Mouse (Mus musculus): ENCODE measurements around the gene Mtmr4. TPM values are rescaled to one million over a fixed set of nuclear protein-coding genes. Genes with fewer than 3 reads are reported as not detected.

The Mtmr4 gene
- polyA plus RNA-seq, 1 experiment from 2014 or later, result 5.6 TPM

- no peak for ATAC-seq
Measured at GRCm38 (mm10) chr11:87642865-87643264, 50.9 kb downstream of the Mtmr4 start.

GRCm38 (mm10) chr11:87654693-87655092, 62.7 kb downstream of the Mtmr4 start:
- Histone ChIP-seq H3K4me3 (ENCODE audit: low read depth, low read length) (no peak overlapping the region), H3K9ac (replicated peaks) (no peak overlapping the region), H3K4me1 (ENCODE audit: insufficient read depth) (no peaks in the 10 kb centered on the region), H3K27ac (ENCODE audit: low read depth) (no peak overlapping the region), H3K36me3 (replicated peaks; ENCODE audit: insufficient read depth, low read length) (no peaks in the 10 kb centered on the region), H3K4me2 (ENCODE audit: low read depth, low read length) (no peak overlapping the region), H3K27me3 (ENCODE audit: insufficient read depth, low read length) (no peaks in the 10 kb centered on the region), H3K9me3 (ENCODE audit: low read length) (no peaks in the 10 kb centered on the region)
- TF ChIP-seq EP300 (IDR thresholded peaks at IDR 0.05; ENCODE audit: low read depth) (no peak), CTCF (IDR thresholded peaks at IDR 0.05; ENCODE audit: low read depth) (no peak)
- no peak for ATAC-seq
- WGBS (ENCODE audit: insufficient replicate concordance), result 31% methylated on average over 5 of the region's 5 CpGs
- no peak for DNase-seq

More at GRCm38 (mm10) chr11:87642865-87643264, 50.9 kb downstream of the Mtmr4 start:
- Histone ChIP-seq H3K36me3 (replicated peaks; ENCODE audit: insufficient read depth, low read length) (no peaks in the 10 kb centered on the region), H3K27ac (ENCODE audit: low read depth) (no peak overlapping the region), H3K27me3 (ENCODE audit: insufficient read depth, low read length) (no peaks in the 10 kb centered on the region), H3K4me3 (ENCODE audit: low read depth, low read length) (no peak overlapping the region), H3K4me1 (ENCODE audit: insufficient read depth) (peaks cover 6% of the 10 kb centered on the region), H3K4me2 (ENCODE audit: low read depth, low read length) (no peak overlapping the region), H3K9me3 (ENCODE audit: low read length) (no peaks in the 10 kb centered on the region), H3K9ac (replicated peaks) (no peak overlapping the region)
- TF ChIP-seq CTCF (IDR thresholded peaks at IDR 0.05; ENCODE audit: low read depth), result no peak
- DNase-seq, result no peak

DNA sequence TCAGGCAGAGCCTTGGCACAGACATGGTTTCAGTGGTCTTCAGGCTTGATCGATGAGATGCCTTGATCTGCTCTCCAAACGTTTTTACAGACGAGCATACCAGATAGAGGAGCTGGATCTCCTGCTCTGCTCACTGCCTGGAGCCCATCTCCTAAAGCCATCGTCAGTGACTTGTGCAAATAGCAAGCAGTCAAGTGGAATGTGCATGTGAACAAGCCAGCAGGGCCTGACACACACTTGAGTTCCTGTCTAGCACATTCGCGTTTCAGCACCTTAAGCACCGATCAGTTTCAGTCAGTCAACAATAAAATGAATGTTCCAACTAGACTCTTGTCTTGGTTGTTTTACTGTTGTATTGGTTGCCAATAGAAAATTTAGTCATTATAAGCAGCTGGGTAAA, 67.3 kb downstream of the Mtmr4 start:
- Histone ChIP-seq H3K27ac (ENCODE audit: low read depth) (no peak overlapping the region), H3K4me1 (ENCODE audit: insufficient read depth) (no peaks in the 10 kb centered on the region), H3K36me3 (replicated peaks; ENCODE audit: insufficient read depth, low read length) (no peaks in the 10 kb centered on the region), H3K9me3 (ENCODE audit: low read length) (no peaks in the 10 kb centered on the region), H3K27me3 (ENCODE audit: insufficient read depth, low read length) (no peaks in the 10 kb centered on the region), H3K9ac (replicated peaks) (no peak overlapping the region), H3K4me2 (ENCODE audit: low read depth, low read length) (no peak overlapping the region), H3K4me3 (ENCODE audit: low read depth, low read length) (no peak overlapping the region)
- ATAC-seq (no peak), DNase-seq (no peak)
- 67% methylated on average over 7 of the region's 7 CpGs for WGBS (ENCODE audit: insufficient replicate concordance)
- no peak for TF ChIP-seq EP300 (IDR thresholded peaks at IDR 0.05; ENCODE audit: low read depth)
- no peak for TF ChIP-seq CTCF (IDR thresholded peaks at IDR 0.05; ENCODE audit: low read depth)

DNA sequence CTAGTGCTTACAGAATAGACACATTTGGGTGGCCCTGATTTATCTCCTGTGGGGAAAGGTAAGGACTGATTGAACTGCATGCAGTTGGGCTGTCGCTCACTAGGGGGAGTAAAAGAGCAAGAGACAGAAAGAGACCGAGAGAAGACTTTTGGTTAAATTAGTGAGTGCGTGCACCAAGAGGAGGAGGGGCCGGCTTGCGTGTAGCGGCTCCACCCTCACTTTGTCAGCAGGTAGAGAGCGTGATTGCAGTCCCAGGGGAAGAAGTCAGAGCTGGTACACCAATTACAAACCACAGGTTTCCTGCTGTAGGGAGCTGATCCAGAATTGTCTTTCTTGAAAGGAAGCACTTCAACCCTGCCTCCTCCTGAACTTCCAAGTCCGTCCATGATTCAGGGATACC, 70.4 kb downstream of the Mtmr4 start, which contains the start of gene Rnf43:
Gene Rnf43, plus strand, starts transcription at position 316 of the 400 bp plus-strand sequence.
- Histone ChIP-seq H3K4me1 (ENCODE audit: insufficient read depth) (no peaks in the 10 kb centered on the region), H3K27ac (ENCODE audit: low read depth) (peak within 1 kb of the TSS; percentile 67), H3K4me3 (ENCODE audit: low read depth, low read length) (peak within 1 kb of the TSS; percentile 48), H3K4me2 (ENCODE audit: low read depth, low read length) (peak within 1 kb of the TSS; percentile 71), H3K36me3 (replicated peaks; ENCODE audit: insufficient read depth, low read length) (no peaks in the 10 kb centered on the region), H3K9ac (replicated peaks) (peak within 1 kb of the TSS; percentile 53), H3K27me3 (ENCODE audit: insufficient read depth, low read length) (no peaks in the 10 kb centered on the region), H3K9me3 (ENCODE audit: low read length) (no peaks in the 10 kb centered on the region)
- ATAC-seq, result peak; percentile 95
- WGBS (ENCODE audit: insufficient replicate concordance), result under 1% methylated on average over 8 of the region's 8 CpGs
- DNase-seq, result peak; percentile 89
- peak; percentile 59; the same call in 1 of the 2 replicates for TF ChIP-seq EP300 (IDR thresholded peaks at IDR 0.05; ENCODE audit: low read depth)
- peak; percentile 94 for TF ChIP-seq CTCF (IDR thresholded peaks at IDR 0.05; ENCODE audit: low read depth)

DNA sequence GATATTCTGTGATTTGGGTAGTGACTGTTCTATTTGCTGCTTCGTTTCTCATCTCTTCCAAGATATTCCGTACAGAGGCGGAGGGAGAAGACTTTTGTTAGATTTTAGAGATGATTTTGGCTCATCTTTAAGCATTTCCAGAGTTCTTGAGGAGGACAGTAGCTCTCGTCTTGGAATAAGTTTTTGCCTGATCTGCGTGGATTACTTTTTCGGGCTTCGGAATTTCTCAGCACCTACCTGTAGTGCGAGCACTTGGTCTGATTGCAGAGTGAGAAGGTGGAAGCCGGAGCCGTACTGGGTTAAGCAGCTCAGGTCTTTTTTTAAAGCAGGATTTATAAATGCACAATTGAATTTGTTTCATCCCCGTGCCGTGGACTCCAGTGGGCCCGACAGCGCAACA, 70.9 kb downstream of the Mtmr4 start:
- Histone ChIP-seq H3K27me3 (ENCODE audit: insufficient read depth, low read length) (no peaks in the 10 kb centered on the region), H3K9me3 (ENCODE audit: low read length) (no peaks in the 10 kb centered on the region), H3K9ac (replicated peaks) (peak overlapping the region; percentile 53), H3K4me3 (ENCODE audit: low read depth, low read length) (peak overlapping the region; percentile 48), H3K27ac (ENCODE audit: low read depth) (peak overlapping the region; percentile 67), H3K4me1 (ENCODE audit: insufficient read depth) (no peaks in the 10 kb centered on the region), H3K4me2 (ENCODE audit: low read depth, low read length) (peak overlapping the region; percentile 71), H3K36me3 (replicated peaks; ENCODE audit: insufficient read depth, low read length) (no peaks in the 10 kb centered on the region)
- peak; percentile 40; the same call in 1 of the 2 replicates for ATAC-seq
- 15% methylated on average over 14 of the region's 14 CpGs for WGBS (ENCODE audit: insufficient replicate concordance)
- TF ChIP-seq EP300 (IDR thresholded peaks at IDR 0.05; ENCODE audit: low read depth) (no peak), CTCF (IDR thresholded peaks at IDR 0.05; ENCODE audit: low read depth) (no peak)
- DNase-seq, result no peak

GRCm38 (mm10) chr11:87663948-87664347, 72.0 kb downstream of the Mtmr4 start:
- TF ChIP-seq CTCF (IDR thresholded peaks at IDR 0.05; ENCODE audit: low read depth) (no peak), EP300 (IDR thresholded peaks at IDR 0.05; ENCODE audit: low read depth) (no peak)
- no peaks in the 10 kb centered on the region for H3K4me1 ChIP-seq (ENCODE audit: insufficient read depth)
- H3K36me3 ChIP-seq (replicated peaks; ENCODE audit: insufficient read depth, low read length), result no peaks in the 10 kb centered on the region
- WGBS (ENCODE audit: insufficient replicate concordance), result 63% methylated on average over 6 of the region's 6 CpGs
- no peak for DNase-seq
- H3K9me3 ChIP-seq (ENCODE audit: low read length), result no peaks in the 10 kb centered on the region
- H3K4me3 ChIP-seq (ENCODE audit: low read depth, low read length), result peak overlapping the region; percentile 48
- no peak for ATAC-seq
- peak overlapping the region; percentile 48; the same call in 1 of the 2 replicates for H3K27ac ChIP-seq (ENCODE audit: low read depth)
- H3K27me3 ChIP-seq (ENCODE audit: insufficient read depth, low read length), result no peaks in the 10 kb centered on the region
- peak overlapping the region; percentile 71 for H3K4me2 ChIP-seq (ENCODE audit: low read depth, low read length)
- peak overlapping the region; percentile 55; the same call in 1 of the 2 replicates for H3K9ac ChIP-seq (replicated peaks)

Data from liver, postnatal 0 days (tissue).